Mouse (Mus musculus): ENCODE data around the gene Myo1b. TPM values are rescaled to one million over a fixed set of nuclear protein-coding genes. Genes with fewer than 3 reads are reported as not detected.

Gene Myo1b
- polyA plus RNA-seq, 1 experiment from 2014 or later, result 77.6 TPM

DNA sequence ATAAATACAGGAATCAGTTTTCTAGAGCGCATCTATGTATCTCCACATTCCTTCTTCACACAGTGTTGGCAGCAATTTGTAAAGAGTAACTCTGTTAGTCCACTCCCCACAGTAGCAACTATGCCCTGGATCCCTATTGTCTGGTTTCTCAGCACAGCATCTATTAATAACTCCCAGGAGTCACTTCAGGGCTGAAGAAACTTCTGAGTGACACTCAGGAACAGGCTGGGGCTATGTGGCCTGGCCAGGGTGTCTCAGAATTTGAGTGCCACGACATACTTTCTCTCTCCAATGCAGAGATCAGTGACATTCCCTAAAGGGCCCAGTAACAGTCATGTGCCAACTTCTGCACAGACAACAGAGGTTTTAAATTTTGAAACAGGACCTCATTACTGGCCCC is 167.6 kb downstream of the Myo1b start:
- Histone ChIP-seq H3K4me1 (replicated peaks) (peaks cover 18% of the 10 kb centered on the region), H3K27me3 (ENCODE audit: insufficient read depth, poor library complexity, severe bottlenecking) (no peaks in the 10 kb centered on the region), H3K36me3 (peaks cover 44% of the 10 kb centered on the region), H3K4me3 (no peak overlapping the region), H3K27ac (no peak overlapping the region; the same call in 1 of the 2 replicates), H3K9me3 (no peaks in the 10 kb centered on the region)
- DNase-seq (ENCODE audit: low spot score), result no peak
- WGBS, result 84% methylated on average over 2 of the region's 2 CpGs

DNA sequence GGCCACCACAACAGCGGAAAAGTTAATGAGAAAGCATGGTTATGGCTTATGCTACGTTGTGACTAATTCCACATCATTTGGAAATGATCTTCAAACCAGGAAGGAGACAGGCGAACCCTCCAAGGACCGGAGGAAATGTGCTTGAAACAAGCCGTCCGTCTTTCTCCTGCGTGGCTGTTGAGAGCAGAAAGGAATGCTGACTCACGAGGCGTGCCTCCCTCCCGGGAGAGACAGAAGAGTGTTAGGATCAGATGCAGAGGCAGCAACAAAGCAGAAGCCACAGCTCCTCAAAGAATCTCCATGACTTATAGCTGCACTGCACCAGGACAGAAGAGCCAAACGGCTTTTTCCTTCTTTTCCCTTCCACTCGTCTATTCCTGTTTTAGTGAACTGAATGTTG is 168.4 kb downstream of the Myo1b start:
- no peaks in the 10 kb centered on the region for H3K9me3 ChIP-seq
- H3K36me3 ChIP-seq, result peaks cover 38% of the 10 kb centered on the region
- peak overlapping the region; percentile 45; the same call in 1 of the 2 replicates for H3K27ac ChIP-seq
- H3K4me1 ChIP-seq (replicated peaks), result peaks cover 18% of the 10 kb centered on the region
- no peaks in the 10 kb centered on the region for H3K27me3 ChIP-seq (ENCODE audit: insufficient read depth, poor library complexity, severe bottlenecking)
- peak; percentile 28 for DNase-seq (ENCODE audit: low spot score)
- no peak overlapping the region for H3K4me3 ChIP-seq
- 31% methylated on average over 12 of the region's 12 CpGs for WGBS

DNA sequence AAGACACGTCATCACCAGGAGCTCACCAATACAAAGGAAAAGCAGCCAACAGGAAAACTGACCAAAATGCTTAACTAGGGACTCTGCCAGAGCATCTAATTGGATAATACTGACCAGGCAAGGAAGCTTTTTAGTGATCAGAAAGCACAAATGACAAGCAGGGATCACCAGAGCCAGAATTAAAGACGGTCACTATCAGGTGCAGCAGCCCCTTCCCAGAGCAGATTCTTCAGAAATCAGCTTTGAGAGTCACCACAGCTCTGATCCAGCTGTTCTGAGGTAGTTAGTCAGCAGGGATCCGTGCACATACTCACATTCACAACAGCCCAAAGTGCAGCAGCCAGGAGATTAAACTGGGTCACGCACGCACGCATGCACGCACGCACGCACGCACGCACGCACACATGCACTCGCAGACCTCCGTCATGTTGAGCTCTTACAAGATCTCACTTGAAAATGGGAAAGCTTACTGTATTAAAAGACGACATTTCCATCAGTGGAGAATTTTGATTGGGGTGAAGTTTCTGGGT is 169.1 kb downstream of the Myo1b start:
- H3K27ac ChIP-seq, result no peak overlapping the region
- peaks cover 18% of the 10 kb centered on the region for H3K4me1 ChIP-seq (replicated peaks)
- H3K36me3 ChIP-seq, result peaks cover 31% of the 10 kb centered on the region
- WGBS, result 86% methylated on average over 15 of the region's 15 CpGs
- H3K4me3 ChIP-seq, result no peak overlapping the region
- H3K9me3 ChIP-seq, result no peaks in the 10 kb centered on the region
- H3K27me3 ChIP-seq (ENCODE audit: insufficient read depth, poor library complexity, severe bottlenecking), result no peaks in the 10 kb centered on the region
- DNase-seq (ENCODE audit: low spot score), result no peak

DNA sequence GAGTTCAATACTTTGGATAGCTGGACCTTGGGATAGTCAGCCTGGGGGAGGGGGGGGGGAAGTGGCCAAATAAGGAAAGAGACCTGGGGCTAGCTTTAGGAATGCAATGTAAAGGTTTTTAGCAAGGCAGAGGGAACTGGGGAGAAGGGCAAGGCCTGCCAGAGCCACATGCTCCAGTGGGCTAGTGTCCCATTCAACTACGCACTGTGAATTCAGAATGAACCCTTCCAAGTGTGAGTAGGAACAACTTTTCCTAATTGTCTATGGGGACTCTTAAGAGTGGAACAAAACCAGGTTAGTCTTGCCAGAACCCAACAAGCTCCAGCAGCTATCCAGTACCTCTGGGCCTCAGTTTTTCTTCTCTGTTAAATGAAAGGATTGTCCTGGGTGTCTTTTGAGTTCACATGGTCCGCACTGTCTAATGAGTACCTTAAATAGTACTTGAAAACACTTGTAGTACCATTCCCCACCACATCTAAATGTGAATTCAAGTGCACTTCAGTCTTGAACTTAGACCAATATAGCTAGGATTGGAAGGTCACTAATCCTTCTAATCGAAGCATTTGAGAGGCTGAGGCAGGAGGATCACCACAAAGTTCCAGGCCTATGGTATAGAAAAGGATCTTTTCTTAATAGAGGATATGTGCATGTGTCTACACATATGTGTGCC is 172.0 kb downstream of the Myo1b start:
- Histone ChIP-seq H3K36me3 (peaks cover 12% of the 10 kb centered on the region), H3K4me3 (no peak overlapping the region), H3K27ac (no peak overlapping the region), H3K4me1 (replicated peaks) (peaks cover 18% of the 10 kb centered on the region), H3K9me3 (no peaks in the 10 kb centered on the region), H3K27me3 (ENCODE audit: insufficient read depth, poor library complexity, severe bottlenecking) (no peaks in the 10 kb centered on the region)
- 91% methylated on average over 3 of the region's 3 CpGs for WGBS
- DNase-seq (ENCODE audit: low spot score), result no peak

- peaks cover 11% of the 10 kb centered on the region for H3K4me1 ChIP-seq (replicated peaks)
- peaks cover 12% of the 10 kb centered on the region for H3K36me3 ChIP-seq
- 96% methylated on average over 1 of the region's 1 CpGs for WGBS
- no peak overlapping the region for H3K27ac ChIP-seq
- H3K4me3 ChIP-seq, result no peak overlapping the region
- DNase-seq (ENCODE audit: low spot score), result no peak
- H3K9me3 ChIP-seq, result no peaks in the 10 kb centered on the region
- H3K27me3 ChIP-seq (ENCODE audit: insufficient read depth, poor library complexity, severe bottlenecking), result no peaks in the 10 kb centered on the region
Measured at GRCm38 (mm10) chr1:51742586-51742985, 173.3 kb downstream of the Myo1b start.

GRCm38 (mm10) chr1:51740626-51741231 is 175.1 kb downstream of the Myo1b start:
- Histone ChIP-seq H3K27ac (no peak overlapping the region), H3K9me3 (no peaks in the 10 kb centered on the region)
- WGBS, result 91% methylated on average over 10 of the region's 10 CpGs

DNA sequence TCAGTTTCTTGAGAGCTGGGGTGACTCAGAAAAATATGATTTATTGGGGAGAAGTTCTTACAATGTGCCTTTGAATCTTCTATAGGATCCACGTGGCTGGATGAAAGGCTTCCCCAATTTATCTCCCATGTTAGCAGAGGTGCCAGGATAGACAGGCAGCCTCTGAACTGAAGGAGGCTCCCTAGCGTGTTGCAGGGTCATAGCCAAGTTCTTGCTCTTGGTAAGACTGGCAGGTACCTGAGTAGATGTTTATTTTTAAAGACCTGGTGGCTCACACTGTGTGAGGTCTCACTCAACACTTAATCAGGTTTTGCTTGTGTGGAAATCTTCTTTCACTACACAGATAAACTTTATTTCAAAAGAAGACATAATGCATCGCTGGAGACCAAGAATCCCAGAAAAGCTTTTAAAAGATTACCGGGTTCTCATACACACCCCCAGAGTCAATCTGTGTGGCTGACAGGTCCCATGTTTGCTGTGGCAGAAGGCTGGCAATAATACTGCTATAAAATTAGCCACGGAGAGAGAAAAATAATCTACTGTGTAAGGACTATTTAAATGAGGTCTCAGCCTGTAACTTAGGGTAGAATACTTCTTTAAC is 176.5 kb downstream of the Myo1b start:
- 82% methylated on average over 5 of the region's 5 CpGs for WGBS
- no peak overlapping the region for H3K4me3 ChIP-seq
- no peak for DNase-seq (ENCODE audit: low spot score)
- H3K27me3 ChIP-seq (ENCODE audit: insufficient read depth, poor library complexity, severe bottlenecking), result no peaks in the 10 kb centered on the region
- H3K4me1 ChIP-seq (replicated peaks), result 0 out of 2 replicates have a peak, but pooled peaks cover 2% of the 10 kb centered on the region
- H3K36me3 ChIP-seq, result peaks cover 4% of the 10 kb centered on the region; the same call in 1 of the 2 replicates
- H3K27ac ChIP-seq, result no peak overlapping the region
- H3K9me3 ChIP-seq, result no peaks in the 10 kb centered on the region

More at GRCm38 (mm10) chr1:51740626-51741231, 175.1 kb downstream of the Myo1b start:
- H3K36me3 ChIP-seq, result peaks cover 12% of the 10 kb centered on the region
- H3K27me3 ChIP-seq (ENCODE audit: insufficient read depth, poor library complexity, severe bottlenecking), result no peaks in the 10 kb centered on the region
- H3K4me3 ChIP-seq, result no peak overlapping the region
- no peak for DNase-seq (ENCODE audit: low spot score)
- H3K4me1 ChIP-seq (replicated peaks), result 0 out of 2 replicates have a peak, but pooled peaks cover 2% of the 10 kb centered on the region

DNA sequence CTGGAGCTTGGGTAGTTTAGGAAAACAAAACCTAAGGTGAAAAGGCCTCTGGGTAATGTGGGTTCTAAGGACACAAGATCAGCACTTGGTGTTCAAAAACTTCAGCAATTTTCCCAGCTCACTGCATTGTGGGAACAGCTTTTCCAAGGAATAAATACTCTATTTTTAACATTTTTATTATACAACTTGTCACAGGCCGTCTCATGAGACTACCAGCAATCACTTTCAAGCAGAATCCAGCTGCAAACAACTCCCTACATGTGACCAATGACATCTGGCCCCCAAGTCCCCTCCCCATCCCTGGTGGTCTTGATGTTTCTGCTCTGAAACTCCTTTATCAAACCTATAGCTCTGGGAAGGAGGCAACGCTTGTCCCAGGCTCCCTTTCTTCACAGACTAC is 179.0 kb downstream of the Myo1b start:
- 0 out of 2 replicates have a peak, but pooled peaks cover 2% of the 10 kb centered on the region for H3K4me1 ChIP-seq (replicated peaks)
- no peaks in the 10 kb centered on the region for H3K36me3 ChIP-seq
- 82% methylated on average over 2 of the region's 2 CpGs for WGBS

GRCm38 (mm10) chr1:51734721-51735120 is 181.2 kb downstream of the Myo1b start:
- Histone ChIP-seq H3K4me3 (no peak overlapping the region), H3K27ac (no peak overlapping the region), H3K36me3 (no peaks in the 10 kb centered on the region), H3K4me1 (replicated peaks) (0 out of 2 replicates have a peak, but pooled peaks cover 2% of the 10 kb centered on the region), H3K27me3 (ENCODE audit: insufficient read depth, poor library complexity, severe bottlenecking) (no peaks in the 10 kb centered on the region), H3K9me3 (peaks cover 6% of the 10 kb centered on the region; the same call in 1 of the 2 replicates)
- DNase-seq (ENCODE audit: low spot score), result no peak
- WGBS, result 83% methylated on average over 6 of the region's 6 CpGs

More for the DNA sequence above, 179.0 kb downstream of the Myo1b start:
- Histone ChIP-seq H3K27me3 (ENCODE audit: insufficient read depth, poor library complexity, severe bottlenecking) (no peaks in the 10 kb centered on the region), H3K9me3 (peaks cover 3% of the 10 kb centered on the region; the same call in 1 of the 2 replicates), H3K4me3 (no peak overlapping the region), H3K27ac (no peak overlapping the region)
- DNase-seq (ENCODE audit: low spot score), result no peak

- 86% methylated on average over 1 of the region's 1 CpGs for WGBS
- peaks cover 6% of the 10 kb centered on the region; the same call in 1 of the 2 replicates for H3K9me3 ChIP-seq
- H3K27me3 ChIP-seq (ENCODE audit: insufficient read depth, poor library complexity, severe bottlenecking), result no peaks in the 10 kb centered on the region
- no peaks in the 10 kb centered on the region for H3K36me3 ChIP-seq
- no peak overlapping the region for H3K4me3 ChIP-seq
- H3K4me1 ChIP-seq (replicated peaks), result no peaks in the 10 kb centered on the region
- DNase-seq (ENCODE audit: low spot score), result no peak
- H3K27ac ChIP-seq, result no peak overlapping the region
Measured at GRCm38 (mm10) chr1:51729407-51729806, 186.5 kb downstream of the Myo1b start.

- H3K27ac ChIP-seq, result no peak overlapping the region
Measured at GRCm38 (mm10) chr1:51728816-51729215, 187.1 kb downstream of the Myo1b start.

DNA sequence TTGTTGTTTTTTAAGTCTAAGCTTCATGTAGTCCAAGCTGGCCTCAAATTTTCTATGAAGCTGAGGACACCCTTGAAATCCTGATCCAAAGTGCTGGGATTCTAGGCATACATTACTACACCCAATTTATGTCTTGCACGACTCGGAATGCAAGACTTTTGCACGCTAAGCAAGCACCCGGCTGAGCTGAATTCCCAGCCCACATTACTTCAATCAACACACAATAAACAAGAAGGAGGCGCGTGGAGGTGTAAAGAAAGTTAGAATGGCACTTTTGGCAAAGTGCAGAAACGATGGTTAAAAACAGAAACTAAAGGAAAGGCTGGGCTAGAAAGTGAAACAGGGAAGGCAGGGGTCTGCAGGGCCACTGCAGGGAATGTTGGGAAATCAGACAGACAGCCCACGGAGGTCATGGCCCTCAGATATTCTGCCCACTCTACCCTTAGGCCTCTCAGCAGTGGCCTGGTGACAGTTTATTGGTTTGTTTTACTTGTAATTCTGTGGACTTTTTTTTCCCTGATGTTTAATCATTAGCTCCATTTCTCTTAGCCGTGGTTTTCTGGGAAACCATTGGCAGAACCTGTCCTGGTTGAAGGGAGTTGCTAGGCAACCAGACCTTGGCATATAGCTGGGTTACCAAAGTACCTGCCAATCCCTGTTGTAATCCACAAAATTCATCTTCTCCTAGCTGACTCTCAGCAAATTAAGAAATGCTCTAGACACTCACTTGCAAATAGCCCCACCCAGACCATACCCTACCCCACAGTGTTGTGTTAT is 195.8 kb downstream of the Myo1b start:
- Histone ChIP-seq H3K4me3 (no peak overlapping the region), H3K27ac (no peak overlapping the region), H3K9me3 (no peaks in the 10 kb centered on the region), H3K27me3 (ENCODE audit: insufficient read depth, poor library complexity, severe bottlenecking) (no peaks in the 10 kb centered on the region), H3K36me3 (no peaks in the 10 kb centered on the region), H3K4me1 (replicated peaks) (no peaks in the 10 kb centered on the region)
- DNase-seq (ENCODE audit: low spot score), result no peak
- WGBS, result 69% methylated on average over 9 of the region's 9 CpGs

More at GRCm38 (mm10) chr1:51728816-51729215, 187.1 kb downstream of the Myo1b start:
- peaks cover 6% of the 10 kb centered on the region; the same call in 1 of the 2 replicates for H3K9me3 ChIP-seq
- DNase-seq (ENCODE audit: low spot score), result no peak
- no peaks in the 10 kb centered on the region for H3K36me3 ChIP-seq
- no peaks in the 10 kb centered on the region for H3K27me3 ChIP-seq (ENCODE audit: insufficient read depth, poor library complexity, severe bottlenecking)
- H3K4me3 ChIP-seq, result no peak overlapping the region
- no peaks in the 10 kb centered on the region for H3K4me1 ChIP-seq (replicated peaks)
- WGBS, result 87% methylated on average over 4 of the region's 4 CpGs
